Mouse (Mus musculus) embryonic fibroblast, embryonic 13.5 days (primary cell): Measurements from ENCODE around the gene Fli1. TPM values are rescaled to one million over a fixed set of nuclear protein-coding genes. Genes with fewer than 3 reads are reported as not detected.

Experiments used
- H3K27ac ChIP-seq: 2 replicates; pipeline ENCODE4 v1.5.1; 2012; ENCODE audit warnings: low read length, control low read depth, inconsistent platforms; ENCODE audit not compliant: insufficient read depth
- H3K4me1 ChIP-seq: 2 replicates; pipeline ENCODE4 v1.6.1; 2011; ENCODE audit warnings: low read length; ENCODE audit not compliant: control insufficient read depth, insufficient read depth
- H3K4me3 ChIP-seq: 2 replicates; pipeline ENCODE4 v1.5.1; 2011; ENCODE audit warnings: mild to moderate bottlenecking, control low read depth, low read length; ENCODE audit not compliant: insufficient read depth
- CTCF ChIP-seq: IDR thresholded peaks from 2 replicates; pipeline ENCODE4 v1.5.1; 2011; ENCODE audit warnings: mild to moderate bottlenecking, control low read depth, low read length, moderate library complexity, borderline replicate concordance; ENCODE audit not compliant: insufficient read depth
- POLR2A ChIP-seq: IDR thresholded peaks from 2 replicates; pipeline ENCODE4 v1.6.1; 2011; ENCODE audit warnings: low read depth, mild to moderate bottlenecking, control low read depth, low read length, moderate library complexity
- polyA plus RNA-seq: library from polyadenylated mRNA; stranded (reverse); fragments of >200 nt; gene quantifications from 2 replicates; pipeline ENCODE4 v1.2.4, GENCODE M21; 2011; ENCODE audit warnings: low read depth; ENCODE audit not compliant: missing spikeins, insufficient read length

The Fli1 gene
- polyA plus RNA-seq, 1 experiment = 6.8 TPM

DNA sequence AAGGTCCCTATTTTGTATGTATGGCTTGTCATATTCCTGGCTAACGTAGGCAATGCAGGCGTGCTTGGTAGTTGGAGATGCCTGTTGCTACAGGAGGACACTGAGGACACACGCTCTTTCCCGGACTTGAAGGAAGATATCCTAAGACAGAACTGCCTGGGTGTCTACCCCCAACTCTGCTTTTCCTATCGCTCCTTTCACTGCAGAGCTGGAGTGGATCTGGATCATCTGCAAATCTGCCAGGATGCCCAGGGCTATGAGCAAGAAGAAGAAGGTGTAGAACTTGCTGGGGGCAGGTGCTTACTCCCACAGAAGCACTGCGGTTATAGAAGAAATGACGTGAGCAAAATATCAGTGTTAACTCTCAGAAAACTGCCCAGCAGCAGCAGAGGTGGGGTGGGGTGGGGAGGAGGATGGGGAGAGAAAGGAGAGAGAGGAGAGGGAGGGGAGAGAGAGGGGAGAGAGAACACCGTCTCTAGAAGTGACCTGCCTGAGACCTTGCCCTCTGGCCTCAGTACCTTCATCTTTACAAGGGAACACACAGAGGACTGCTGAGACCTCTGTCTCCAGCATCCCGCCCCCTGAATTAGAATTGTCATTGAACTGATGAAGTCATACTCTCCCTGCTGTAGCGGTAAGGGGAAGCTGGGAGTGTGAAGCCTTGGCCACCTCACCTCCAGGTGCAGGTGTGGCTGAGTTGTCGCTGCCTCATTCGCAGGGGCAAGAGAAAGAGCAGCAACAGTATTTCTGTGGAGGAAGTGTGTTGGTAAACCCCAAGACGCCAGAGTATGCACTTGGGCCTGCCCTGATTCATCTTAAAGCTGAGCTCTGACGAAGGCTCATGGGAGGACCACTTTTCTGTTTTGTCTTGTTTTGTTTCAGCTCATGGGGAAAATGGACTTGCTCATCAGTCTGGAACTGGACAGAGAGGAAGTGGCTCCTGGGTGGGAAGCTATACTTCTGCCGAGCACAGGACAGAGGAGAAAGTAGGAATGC lies 35.5 kb downstream of the Fli1 start:
- Histone ChIP-seq H3K4me3 (no peak overlapping the region), H3K27ac (no peak overlapping the region), H3K4me1 (no peaks in the 10 kb centered on the region)
- TF ChIP-seq POLR2A (no peak), CTCF (no peak)

DNA sequence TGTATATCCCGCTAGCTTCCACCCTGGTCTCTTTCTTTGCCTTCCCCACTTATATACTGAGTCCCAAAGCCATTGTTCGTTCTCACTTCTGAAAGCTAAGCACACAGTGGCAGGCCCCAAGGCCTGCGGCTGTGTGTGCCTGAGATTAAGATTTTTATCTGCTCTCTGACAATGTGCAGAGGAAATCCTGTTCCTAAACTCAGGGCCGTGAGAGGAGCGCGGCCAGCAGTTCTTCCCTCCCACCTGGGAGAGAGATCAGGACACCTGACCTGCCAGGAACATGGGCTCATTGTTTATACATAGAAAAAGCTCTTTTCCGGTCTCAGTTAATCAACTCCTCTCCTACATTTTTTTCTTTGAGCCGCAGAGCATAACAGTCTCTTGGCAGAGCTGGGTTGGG lies 36.5 kb downstream of the Fli1 start:
- TF ChIP-seq CTCF = no peak
- TF ChIP-seq POLR2A = no peak
- Histone ChIP-seq H3K4me3 (no peak overlapping the region), H3K4me1 (no peaks in the 10 kb centered on the region), H3K27ac (no peak overlapping the region)

DNA sequence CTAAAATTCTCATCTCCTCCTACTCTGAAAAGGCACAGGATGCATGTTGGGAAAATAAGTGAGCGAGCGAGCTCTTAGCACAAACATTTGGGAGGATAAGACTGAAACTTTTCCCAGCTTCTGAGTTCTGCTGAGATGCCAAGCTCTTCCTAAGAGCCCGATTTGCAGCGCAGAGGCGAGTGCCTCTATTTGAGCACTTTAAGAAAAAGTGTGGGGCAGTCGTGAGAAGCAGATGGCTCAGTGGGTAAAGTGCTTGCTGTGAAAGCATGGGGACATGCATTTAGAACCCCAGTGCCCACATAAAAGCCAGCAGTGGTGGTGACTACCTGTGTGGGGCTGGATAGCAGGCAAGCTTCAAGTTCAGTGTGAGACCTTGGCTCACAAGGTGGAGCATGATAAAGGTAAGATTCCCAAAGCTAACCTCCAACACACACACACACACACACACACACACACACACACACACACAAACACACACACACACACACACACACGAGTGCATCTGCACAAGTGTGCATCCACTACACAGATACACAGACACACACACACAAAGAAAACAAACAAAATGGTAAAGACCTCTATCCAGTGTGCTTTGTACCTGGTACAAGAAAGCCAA lies 37.1 kb downstream of the Fli1 start:
- no peak for TF ChIP-seq CTCF
- TF ChIP-seq POLR2A = no peak
- no peak overlapping the region for H3K27ac ChIP-seq
- no peak overlapping the region for H3K4me3 ChIP-seq
- no peaks in the 10 kb centered on the region for H3K4me1 ChIP-seq

DNA sequence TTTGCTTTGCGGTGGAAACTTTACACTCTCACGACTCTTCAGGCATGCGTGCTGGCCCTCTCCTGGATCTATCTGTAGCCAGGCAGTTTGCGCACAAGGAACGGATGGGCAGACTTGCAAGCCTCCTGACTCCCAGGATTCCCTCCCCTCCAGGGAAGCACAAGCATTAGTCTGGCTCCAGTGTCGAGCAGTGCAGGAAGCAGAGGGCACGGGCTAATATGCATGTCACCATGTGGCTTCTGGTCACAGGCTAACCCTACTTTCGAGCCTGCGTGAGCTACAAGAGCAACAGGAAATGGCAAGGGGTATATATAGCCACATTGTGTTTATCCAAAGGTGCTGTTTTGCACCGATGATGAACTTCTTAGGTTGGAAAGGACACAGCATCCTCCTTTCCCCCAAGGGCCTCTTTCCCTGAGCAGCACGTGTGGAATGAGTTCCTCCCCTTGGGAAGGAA lies 38.6 kb downstream of the Fli1 start:
- Histone ChIP-seq H3K4me3 (no peak overlapping the region), H3K4me1 (no peaks in the 10 kb centered on the region), H3K27ac (no peak overlapping the region)
- TF ChIP-seq CTCF (no peak), POLR2A (no peak)

DNA sequence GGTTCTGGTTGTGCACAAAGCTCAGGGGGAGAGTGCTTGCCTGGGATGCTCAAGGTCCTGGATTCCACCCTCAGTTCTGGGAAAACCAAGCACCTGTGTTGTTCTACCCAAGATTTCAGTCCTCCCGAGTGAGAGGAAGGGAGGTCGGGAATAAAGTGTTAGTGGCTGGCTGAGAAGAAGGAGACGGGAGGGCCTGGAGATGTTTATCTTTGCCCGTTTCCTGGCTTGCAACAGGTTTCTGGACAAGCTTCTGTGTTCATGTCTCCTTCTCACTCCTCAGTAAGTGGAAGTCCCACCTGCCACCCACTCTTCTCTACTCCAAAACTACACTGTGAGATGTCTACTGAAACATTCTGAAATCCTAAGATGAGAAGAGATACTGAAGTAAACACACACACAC lies 39.2 kb downstream of the Fli1 start:
- no peak overlapping the region for H3K4me3 ChIP-seq
- TF ChIP-seq POLR2A (no peak), CTCF (no peak)
- H3K27ac ChIP-seq = no peak overlapping the region
- H3K4me1 ChIP-seq = no peaks in the 10 kb centered on the region

DNA sequence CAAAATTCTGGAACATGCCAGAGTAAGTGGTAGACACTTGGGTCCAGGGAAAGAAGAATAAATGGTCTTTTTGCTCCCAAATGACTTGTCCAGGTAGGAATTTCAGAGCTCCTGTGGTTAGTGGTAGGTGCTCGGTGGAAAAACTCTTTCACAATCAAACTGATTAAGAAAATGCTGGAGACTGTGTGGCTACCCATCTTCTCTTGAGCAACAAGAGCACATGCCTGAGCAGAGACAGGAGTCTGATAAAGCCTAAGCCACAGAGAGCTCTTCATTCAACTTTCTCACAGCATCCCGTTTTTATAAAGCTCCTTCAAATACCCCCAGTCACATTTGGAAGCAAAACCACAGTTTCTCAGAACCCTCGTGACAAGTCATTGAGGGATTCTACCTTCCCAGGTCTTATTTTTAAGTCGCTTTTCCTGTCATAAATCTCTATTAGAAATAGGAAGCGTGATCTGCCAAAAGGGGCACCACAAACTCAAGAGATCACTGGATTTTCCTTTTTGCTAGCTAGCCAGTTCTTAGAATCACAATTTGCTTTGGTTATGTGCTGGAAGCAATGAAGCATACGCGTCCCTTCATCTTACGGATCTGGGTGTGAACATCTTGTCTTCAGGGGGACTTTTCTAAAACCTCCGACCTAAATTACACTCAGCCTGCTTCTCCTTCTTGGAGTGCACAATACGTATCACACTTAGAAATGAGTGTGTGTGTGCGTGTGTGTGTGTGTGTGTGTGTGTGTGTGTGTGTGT lies 40.2 kb downstream of the Fli1 start:
- H3K4me3 ChIP-seq = no peak overlapping the region
- no peak overlapping the region for H3K27ac ChIP-seq
- H3K4me1 ChIP-seq = no peaks in the 10 kb centered on the region
- TF ChIP-seq POLR2A (no peak), CTCF (no peak)

DNA sequence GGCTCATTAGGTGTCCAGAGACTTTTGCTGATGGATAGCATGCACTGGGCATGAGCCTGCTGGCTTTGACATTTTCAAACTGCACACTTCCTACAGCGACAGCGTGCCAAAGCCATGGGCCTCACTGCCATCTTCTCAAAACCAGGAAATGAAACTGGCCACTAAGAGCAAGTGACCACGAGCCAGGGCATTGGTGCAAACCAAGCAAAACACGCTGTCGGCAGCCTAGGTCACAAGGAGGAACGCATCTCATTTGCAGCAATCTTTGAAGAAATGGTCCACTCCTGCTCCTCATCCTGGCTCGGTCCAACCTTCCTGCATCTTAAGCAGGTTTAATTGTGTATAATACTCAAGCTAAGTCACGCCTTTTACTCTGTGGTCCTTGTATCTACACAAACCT lies 41.8 kb downstream of the Fli1 start:
- Histone ChIP-seq H3K4me3 (no peak overlapping the region), H3K27ac (no peak overlapping the region), H3K4me1 (no peaks in the 10 kb centered on the region)
- TF ChIP-seq POLR2A (no peak), CTCF (no peak)

DNA sequence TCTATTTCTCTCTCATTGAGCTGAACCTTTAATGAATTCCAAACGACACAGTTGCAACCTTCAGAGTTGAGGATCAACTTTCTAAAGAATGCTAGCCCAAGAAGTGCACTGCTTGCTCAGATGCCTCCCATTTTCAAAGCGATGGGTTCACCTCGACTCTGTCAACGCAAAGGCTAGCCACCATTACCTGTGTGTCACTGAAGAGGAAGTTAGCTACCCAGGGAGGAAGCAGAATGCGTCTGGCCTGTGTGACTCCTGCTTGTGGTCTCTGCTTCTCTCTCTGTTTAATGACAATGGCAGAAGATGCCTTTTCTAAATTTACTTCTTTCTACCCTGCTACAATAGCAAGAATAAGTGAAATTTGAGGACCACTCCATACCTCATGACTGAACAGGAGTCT lies 42.6 kb downstream of the Fli1 start:
- Histone ChIP-seq H3K4me1 (no peaks in the 10 kb centered on the region), H3K27ac (no peak overlapping the region), H3K4me3 (no peak overlapping the region)
- TF ChIP-seq POLR2A (no peak), CTCF (no peak)

DNA sequence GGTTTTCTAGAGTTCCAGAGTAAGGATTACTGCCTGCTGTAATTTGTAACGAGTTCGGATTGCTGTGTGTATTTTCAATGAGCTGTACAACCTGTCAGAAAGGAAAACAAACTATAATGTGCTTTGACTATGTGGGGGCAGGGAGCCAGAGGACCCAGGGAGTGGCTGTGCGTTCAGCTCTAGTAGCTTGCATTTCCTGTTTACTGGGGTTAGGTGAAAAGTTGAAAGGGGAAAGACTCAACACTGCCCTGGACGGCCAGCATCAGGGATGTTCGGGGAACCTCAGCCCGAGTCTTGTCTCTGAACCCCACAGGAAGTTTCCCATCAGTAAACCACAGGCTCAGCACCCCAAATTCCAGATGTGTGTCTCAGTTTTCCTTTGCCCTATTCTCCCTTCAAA lies 43.2 kb downstream of the Fli1 start:
- TF ChIP-seq CTCF (no peak), POLR2A (no peak)
- H3K4me1 ChIP-seq = no peaks in the 10 kb centered on the region

DNA sequence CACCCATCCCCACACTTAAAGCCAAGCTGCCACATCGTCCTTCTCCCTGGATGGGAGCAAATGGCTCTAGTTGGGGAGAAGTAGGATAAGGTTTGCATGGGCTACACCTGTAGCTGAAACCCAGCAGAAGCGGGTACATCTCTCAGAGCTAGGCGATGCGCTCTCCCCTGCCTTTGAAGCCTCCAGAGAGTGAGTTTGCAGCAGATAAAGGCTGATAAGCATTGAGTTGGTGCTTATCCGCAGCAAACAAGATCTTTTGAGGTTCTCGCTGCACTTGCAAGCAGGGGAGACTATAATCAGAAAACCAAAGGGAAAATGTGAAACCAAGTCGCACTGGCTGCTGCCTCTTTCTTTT lies 47.0 kb downstream of the Fli1 start:
- Histone ChIP-seq H3K4me1 (no peaks in the 10 kb centered on the region), H3K27ac (no peak overlapping the region), H3K4me3 (no peak overlapping the region)
- TF ChIP-seq POLR2A (no peak), CTCF (no peak)

More for the DNA sequence above, 43.2 kb downstream of the Fli1 start:
- H3K4me3 ChIP-seq = no peak overlapping the region
- H3K27ac ChIP-seq = no peak overlapping the region
